Mouse (Mus musculus): ENCODE data around the gene Kcnab2. TPM values are rescaled to one million over a fixed set of nuclear protein-coding genes. Genes with fewer than 3 reads are reported as not detected.

Kcnab2 gene
- polyA plus RNA-seq, 1 experiment from 2014 or later = 21.9 TPM

DNA sequence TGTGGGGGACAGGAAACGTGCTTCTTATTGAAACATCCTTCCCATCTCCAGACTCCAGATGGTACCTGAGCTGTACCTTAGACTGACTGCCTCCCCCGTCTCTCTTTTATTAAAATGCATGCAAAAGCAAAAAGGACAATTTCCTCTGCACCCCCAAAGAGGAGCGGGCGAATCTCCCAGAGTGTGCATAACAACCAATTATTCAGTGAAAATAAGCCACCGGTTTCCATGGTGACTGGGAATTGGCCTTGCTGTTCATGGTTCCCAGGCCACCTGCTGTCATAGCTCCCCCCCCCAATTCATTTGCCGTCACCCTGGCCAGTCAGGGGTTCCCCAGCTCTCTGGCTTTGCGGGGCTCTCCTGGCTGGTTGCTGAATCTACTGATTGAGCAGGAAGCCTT, 112.4 kb downstream of the Kcnab2 start:
- 20% methylated on average over 7 of the region's 7 CpGs for WGBS
- 0 out of 2 replicates have a peak, but pooled peaks have one; percentile 24 for ATAC-seq
- H3K27me3 ChIP-seq = peaks cover 27% of the 10 kb centered on the region; the same call in 1 of the 2 replicates

DNA sequence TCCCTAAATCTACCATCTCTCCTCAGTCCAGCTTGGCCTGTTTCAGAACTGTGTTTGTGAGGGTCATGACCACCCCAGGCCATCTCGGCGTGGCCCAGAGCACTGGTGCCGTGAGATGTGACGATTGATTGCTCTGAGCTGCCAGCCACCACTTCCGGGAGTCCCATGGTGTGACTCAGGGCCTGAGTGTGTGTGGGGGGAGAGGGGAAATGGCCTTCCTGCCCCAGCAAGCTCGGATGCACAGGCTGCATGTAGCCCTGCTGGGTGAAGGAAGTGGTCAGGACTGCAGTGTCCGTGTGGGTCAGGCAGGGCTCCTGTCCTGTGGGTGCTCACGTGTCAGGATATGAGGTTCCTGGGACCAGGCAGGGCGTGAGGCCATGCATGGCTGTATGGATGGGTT, 115.5 kb downstream of the Kcnab2 start:
- no peak overlapping the region for H3K4me3 ChIP-seq (replicated peaks)
- ATAC-seq = no peak
- H3K9ac ChIP-seq (replicated peaks) = no peak overlapping the region
- H3K27me3 ChIP-seq = peaks cover 44% of the 10 kb centered on the region
- WGBS = 81% methylated on average over 9 of the region's 9 CpGs
- H3K4me1 ChIP-seq (replicated peaks) = peaks cover 26% of the 10 kb centered on the region
- no peak overlapping the region for H3K4me2 ChIP-seq (replicated peaks)
- no peak overlapping the region for H3K27ac ChIP-seq
- no peaks in the 10 kb centered on the region for H3K9me3 ChIP-seq
- peaks cover 15% of the 10 kb centered on the region for H3K36me3 ChIP-seq

More for the DNA sequence above, 112.4 kb downstream of the Kcnab2 start:
- peak overlapping the region; percentile 36; the same call in 1 of the 2 replicates for H3K9ac ChIP-seq (replicated peaks)
- H3K27ac ChIP-seq = peak overlapping the region; percentile 67
- peaks cover 15% of the 10 kb centered on the region; the same call in 1 of the 2 replicates for H3K36me3 ChIP-seq
- H3K4me2 ChIP-seq (replicated peaks) = peak overlapping the region; percentile 3; the same call in 1 of the 2 replicates
- H3K4me1 ChIP-seq (replicated peaks) = peaks cover 26% of the 10 kb centered on the region
- H3K4me3 ChIP-seq (replicated peaks) = no peak overlapping the region
- H3K9me3 ChIP-seq = no peaks in the 10 kb centered on the region

DNA sequence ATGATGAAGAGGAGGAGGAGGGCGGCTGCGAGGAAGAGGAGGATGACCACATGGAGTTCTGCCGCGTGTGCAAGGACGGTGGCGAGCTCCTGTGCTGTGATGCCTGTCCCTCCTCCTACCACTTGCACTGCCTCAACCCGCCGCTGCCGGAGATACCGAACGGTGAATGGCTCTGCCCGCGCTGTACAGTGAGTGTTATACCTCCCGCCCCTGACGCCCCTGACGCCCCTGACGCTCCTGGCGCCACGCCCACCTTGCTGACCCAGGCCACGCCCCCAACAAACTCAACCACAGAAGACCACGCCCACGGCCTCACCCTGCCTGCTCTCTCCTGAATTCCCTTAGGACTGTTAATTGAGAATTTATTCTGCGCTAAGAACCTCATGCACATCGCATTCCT, 116.8 kb downstream of the Kcnab2 start:
- 2% methylated on average over 24 of the region's 24 CpGs for WGBS
- Histone ChIP-seq H3K4me2 (replicated peaks) (peak overlapping the region; percentile 39), H3K9me3 (no peaks in the 10 kb centered on the region), H3K9ac (replicated peaks) (no peak overlapping the region; the same call in 1 of the 2 replicates), H3K27ac (no peak overlapping the region), H3K4me1 (replicated peaks) (peaks cover 23% of the 10 kb centered on the region), H3K27me3 (peaks cover 44% of the 10 kb centered on the region), H3K4me3 (replicated peaks) (peak overlapping the region; percentile 8; the same call in 1 of the 2 replicates), H3K36me3 (peaks cover 18% of the 10 kb centered on the region)
- peak; percentile 62; the same call in 1 of the 2 replicates for ATAC-seq

DNA sequence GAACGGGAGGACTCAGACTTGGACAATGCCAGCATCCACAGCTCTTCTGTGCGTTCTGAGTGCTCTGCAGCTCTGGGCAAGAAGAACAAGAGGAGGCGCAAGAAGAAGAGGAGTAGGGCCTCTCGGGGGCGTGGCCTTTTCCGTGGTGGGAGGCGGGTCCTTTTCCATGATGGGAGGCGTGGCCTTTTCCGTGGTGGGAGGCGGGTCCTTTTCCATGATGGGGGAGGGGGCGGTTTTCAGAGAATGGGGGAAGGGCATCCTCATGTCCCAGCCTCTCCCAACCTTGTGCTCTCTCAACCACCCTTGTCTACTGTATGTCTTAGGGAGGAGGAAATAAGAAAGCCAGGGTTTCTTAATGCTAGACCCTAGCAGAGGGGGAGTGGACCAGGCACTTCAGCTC, 118.0 kb downstream of the Kcnab2 start:
- Histone ChIP-seq H3K9ac (replicated peaks) (no peak overlapping the region), H3K27ac (no peak overlapping the region), H3K4me3 (replicated peaks) (no peak overlapping the region), H3K4me1 (replicated peaks) (peaks cover 12% of the 10 kb centered on the region), H3K27me3 (peaks cover 44% of the 10 kb centered on the region), H3K36me3 (peaks cover 28% of the 10 kb centered on the region), H3K9me3 (no peaks in the 10 kb centered on the region), H3K4me2 (replicated peaks) (no peak overlapping the region)
- ATAC-seq = no peak
- 9% methylated on average over 9 of the region's 11 CpGs for WGBS

DNA sequence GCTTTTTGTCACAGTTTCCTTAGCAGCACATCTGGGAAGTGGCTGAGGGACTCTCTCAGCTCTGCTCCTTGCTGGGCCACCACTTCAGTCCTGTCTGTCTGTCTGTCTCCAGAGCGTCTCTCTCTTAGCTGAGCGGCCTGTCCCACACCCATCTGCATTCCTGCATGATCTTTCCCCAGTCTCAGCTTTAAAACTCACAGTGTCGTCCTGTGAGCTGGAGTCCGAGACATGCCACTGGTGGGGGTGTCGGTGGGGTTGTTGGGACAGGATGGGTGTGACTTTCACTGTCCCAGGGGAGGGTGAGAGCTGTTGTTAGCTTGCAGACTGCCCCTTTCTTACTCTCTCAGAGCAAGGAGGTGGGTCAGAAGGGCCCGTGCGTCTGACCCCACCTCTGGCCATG, 122.0 kb downstream of the Kcnab2 start:
- peaks cover 51% of the 10 kb centered on the region for H3K27me3 ChIP-seq

DNA sequence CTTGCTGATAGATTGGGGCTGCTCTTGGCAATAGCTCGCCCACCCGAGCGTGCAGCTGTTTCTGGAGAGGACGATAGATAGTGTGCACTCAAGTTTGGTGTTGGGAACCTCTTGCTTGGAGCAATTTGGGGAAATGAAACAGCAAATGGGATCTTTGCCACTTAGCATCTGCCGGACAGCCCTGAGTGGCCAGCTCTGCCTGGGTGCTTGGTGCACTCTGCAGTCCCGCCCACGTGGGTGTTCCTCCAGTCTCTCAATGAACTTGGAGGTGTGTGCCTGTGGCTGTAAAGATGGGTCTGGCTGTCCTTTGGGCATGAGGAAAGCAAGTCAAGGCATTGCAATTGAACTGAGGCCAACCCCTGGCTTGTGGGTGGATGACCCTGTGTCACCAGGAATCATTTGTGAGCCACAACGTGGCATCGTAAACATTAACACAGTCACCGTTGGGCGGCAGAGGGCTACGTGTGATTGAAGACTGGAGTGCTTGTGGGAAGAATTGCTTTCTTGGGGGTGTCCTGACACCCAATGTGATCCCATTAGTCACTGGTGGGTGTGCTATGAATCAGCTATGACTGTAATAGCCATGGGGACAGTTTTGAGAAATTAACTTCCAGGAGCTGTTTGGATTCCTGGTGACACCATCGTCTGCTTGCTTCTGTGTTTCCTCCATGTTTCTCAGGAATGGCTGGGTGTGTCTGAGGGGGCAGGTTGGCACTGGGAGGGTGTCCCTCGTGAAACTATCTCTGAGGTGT, 123.6 kb downstream of the Kcnab2 start:
- H3K4me1 ChIP-seq (replicated peaks) = peaks cover 29% of the 10 kb centered on the region
- no peak overlapping the region for H3K9ac ChIP-seq (replicated peaks)
- peaks cover 25% of the 10 kb centered on the region for H3K36me3 ChIP-seq
- no peak for ATAC-seq
- peaks cover 37% of the 10 kb centered on the region for H3K27me3 ChIP-seq
- 81% methylated on average over 14 of the region's 14 CpGs for WGBS
- no peak overlapping the region for H3K4me2 ChIP-seq (replicated peaks)
- H3K4me3 ChIP-seq (replicated peaks) = no peak overlapping the region
- H3K27ac ChIP-seq = no peak overlapping the region
- no peaks in the 10 kb centered on the region for H3K9me3 ChIP-seq

More for the DNA sequence above, 122.0 kb downstream of the Kcnab2 start:
- Histone ChIP-seq H3K27ac (no peak overlapping the region), H3K36me3 (peaks cover 25% of the 10 kb centered on the region), H3K4me2 (replicated peaks) (no peak overlapping the region), H3K4me1 (replicated peaks) (peaks cover 17% of the 10 kb centered on the region), H3K4me3 (replicated peaks) (no peak overlapping the region), H3K9ac (replicated peaks) (no peak overlapping the region), H3K9me3 (no peaks in the 10 kb centered on the region)
- 82% methylated on average over 7 of the region's 7 CpGs for WGBS
- no peak for ATAC-seq

DNA sequence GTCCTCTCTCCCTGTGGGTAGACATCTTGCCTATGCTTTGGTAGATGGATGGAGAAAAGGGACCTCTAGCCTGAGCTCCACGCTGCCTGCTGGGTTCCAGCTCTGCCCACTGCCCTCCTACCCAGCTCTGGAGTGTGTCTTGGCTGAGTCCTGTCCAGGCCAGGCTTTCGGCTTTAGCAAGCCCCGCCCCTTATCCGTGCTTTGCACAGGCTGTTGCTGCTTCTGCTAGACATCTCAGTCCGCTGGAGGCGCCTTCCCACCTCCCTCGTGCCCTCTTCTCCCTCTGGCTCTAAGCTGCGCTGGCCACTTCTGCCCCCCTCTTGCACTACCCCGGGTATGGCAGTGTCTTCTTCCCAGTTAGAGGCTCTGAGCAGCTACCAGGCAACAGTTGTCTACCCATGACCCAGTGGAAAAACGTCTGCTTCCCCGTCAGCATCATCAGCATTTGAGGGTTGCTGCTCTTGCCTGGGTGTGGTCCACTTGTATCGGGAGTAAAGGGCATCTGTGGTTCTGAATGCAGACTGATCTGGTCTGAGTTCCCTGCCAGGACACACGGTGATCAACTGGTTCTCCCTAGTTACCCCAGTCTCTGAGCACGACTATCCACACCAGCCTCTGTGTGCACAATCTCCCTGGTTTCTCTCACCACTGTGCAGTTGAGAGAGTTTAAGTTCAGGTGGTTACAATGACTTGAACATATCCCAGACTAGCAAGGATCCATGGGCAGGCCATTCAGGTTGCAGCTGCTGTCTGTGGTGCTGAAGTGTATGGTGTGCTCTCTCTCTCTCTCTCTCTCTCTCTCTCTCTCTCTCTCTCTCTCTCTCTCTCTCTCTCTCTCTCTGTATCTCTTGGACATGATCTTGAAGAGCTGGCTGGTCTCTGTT, 126.0 kb downstream of the Kcnab2 start:
- ATAC-seq = peak; percentile 55
- no peaks in the 10 kb centered on the region for H3K9me3 ChIP-seq
- H3K4me3 ChIP-seq (replicated peaks) = no peak overlapping the region
- H3K36me3 ChIP-seq = peaks cover 18% of the 10 kb centered on the region
- H3K4me1 ChIP-seq (replicated peaks) = peaks cover 37% of the 10 kb centered on the region
- WGBS = 16% methylated on average over 14 of the region's 14 CpGs
- H3K4me2 ChIP-seq (replicated peaks) = peak overlapping the region; percentile 14
- H3K27ac ChIP-seq = peak overlapping the region; percentile 88
- H3K9ac ChIP-seq (replicated peaks) = no peak overlapping the region; the same call in 1 of the 2 replicates
- peaks cover 51% of the 10 kb centered on the region for H3K27me3 ChIP-seq

DNA sequence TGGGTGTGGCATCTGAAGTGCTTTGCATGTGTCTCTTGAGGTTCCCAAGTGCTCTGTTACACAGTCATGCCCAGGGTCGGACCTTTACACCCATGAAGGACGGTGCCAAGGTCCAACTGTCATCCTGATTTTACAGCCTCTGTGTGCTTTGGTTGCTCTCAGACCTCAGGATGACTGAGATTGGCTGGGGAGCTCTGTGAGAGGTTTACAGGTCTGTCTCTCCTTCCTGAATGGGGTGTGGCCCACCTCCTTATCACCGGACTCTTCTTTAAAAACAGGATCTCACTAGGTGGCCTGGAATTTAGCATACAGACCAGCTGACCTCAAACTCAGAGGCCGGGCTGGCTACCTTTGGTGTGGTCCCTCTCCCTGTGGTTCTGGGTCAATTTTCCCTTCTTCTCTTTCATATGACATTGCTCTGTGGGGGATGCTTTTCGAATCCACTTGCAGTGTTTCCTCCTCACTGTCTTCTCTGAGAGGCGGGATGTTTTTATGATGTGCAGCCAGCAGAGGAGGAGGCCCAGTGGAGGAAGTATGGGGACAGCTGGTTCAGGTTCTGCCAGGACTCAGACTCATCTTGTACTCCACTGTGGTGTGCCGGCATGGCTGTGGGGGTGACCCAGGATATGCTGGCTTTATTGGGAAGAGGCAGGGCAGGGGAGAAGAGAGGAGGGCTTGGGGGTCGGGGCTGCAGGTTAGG, 126.8 kb downstream of the Kcnab2 start:
- H3K36me3 ChIP-seq = peaks cover 13% of the 10 kb centered on the region
- 41% methylated on average over 8 of the region's 8 CpGs for WGBS
- H3K27me3 ChIP-seq = peaks cover 51% of the 10 kb centered on the region
- H3K4me3 ChIP-seq (replicated peaks) = no peak overlapping the region
- peak overlapping the region; percentile 39; the same call in 1 of the 2 replicates for H3K9ac ChIP-seq (replicated peaks)
- H3K27ac ChIP-seq = peak overlapping the region; percentile 88
- H3K9me3 ChIP-seq = no peaks in the 10 kb centered on the region
- ATAC-seq = 0 out of 2 replicates have a peak, but pooled peaks have one; percentile 1
- H3K4me1 ChIP-seq (replicated peaks) = peaks cover 37% of the 10 kb centered on the region
- H3K4me2 ChIP-seq (replicated peaks) = peak overlapping the region; percentile 53

DNA sequence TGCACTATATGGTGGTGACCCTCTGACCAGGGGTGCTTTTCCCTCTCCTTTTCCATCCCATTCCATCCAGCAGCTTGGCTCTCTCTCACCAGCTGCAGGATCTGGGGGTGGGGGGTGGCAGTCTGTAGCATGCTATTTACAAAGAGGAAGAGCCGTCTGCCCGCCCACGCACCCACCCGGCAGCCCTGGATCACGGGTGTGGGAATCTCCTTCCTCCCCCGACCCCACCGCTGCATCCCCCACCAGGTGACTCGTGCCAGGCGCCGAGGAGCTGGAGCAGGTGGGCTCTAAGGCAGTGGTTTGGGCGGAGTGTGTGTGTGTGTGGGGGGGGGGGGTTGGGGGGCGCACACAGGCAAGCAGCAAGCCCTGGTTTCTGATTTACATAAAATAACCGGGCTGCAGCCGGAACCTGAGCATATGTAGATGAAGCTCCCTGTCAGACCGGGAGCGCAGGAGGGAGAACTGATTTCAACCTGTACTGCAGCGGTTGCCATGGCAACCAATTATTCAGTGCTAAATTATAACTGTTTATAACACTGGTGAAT, 127.8 kb downstream of the Kcnab2 start:
- H3K36me3 ChIP-seq = peaks cover 5% of the 10 kb centered on the region; the same call in 1 of the 2 replicates
- WGBS = 10% methylated on average over 16 of the region's 17 CpGs
- H3K4me3 ChIP-seq (replicated peaks) = peak overlapping the region; percentile 22
- H3K4me1 ChIP-seq (replicated peaks) = peaks cover 40% of the 10 kb centered on the region
- peak overlapping the region; percentile 53 for H3K4me2 ChIP-seq (replicated peaks)
- peak overlapping the region; percentile 52 for H3K9ac ChIP-seq (replicated peaks)
- peaks cover 51% of the 10 kb centered on the region for H3K27me3 ChIP-seq
- H3K27ac ChIP-seq = peak overlapping the region; percentile 88
- peak; percentile 62 for ATAC-seq
- no peaks in the 10 kb centered on the region for H3K9me3 ChIP-seq

DNA sequence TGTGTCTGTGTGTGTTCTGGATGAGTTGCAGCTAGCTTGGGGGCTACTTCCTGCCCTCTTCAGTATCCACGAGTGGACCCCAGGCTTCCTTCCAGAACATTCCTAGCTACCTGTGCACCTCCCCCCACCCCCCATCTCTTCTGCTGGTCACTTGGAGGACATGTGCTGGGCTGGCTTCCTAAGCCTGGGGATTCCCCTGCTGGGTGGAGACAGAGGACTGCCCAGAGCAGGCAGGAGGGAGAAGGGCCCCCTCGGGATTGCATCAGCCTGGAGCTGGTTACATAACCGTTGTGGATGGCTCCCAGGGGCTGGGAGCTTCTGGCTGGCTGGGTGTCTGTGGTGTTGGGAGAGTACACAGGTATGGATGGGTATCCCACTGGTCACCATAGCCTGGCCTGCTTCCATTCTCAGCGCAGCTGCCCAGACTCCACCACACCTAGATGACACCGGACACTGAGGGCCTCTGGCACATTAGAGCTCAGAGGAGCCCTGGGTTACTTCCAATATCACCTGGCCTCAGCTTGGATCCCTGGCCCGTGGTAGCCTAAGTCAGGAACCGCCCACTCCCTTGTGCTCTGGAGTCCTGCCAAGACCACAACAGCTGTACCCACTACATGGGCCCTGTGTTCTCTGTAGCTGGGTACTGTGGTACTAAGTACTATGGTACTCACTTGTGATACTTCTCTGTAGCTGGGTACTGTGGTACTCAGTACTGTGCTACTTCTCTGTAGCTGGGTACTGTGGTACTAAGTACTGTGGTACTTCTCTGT, 132.4 kb downstream of the Kcnab2 start:
- no peak for ATAC-seq
- 60% methylated on average over 7 of the region's 7 CpGs for WGBS

More for the DNA sequence above, 132.4 kb downstream of the Kcnab2 start:
- Histone ChIP-seq H3K9ac (replicated peaks) (peak overlapping the region; percentile 44; the same call in 1 of the 2 replicates), H3K4me2 (replicated peaks) (no peak overlapping the region), H3K4me3 (replicated peaks) (no peak overlapping the region), H3K27ac (no peak overlapping the region), H3K27me3 (peaks cover 37% of the 10 kb centered on the region), H3K36me3 (no peaks in the 10 kb centered on the region), H3K4me1 (replicated peaks) (peaks cover 46% of the 10 kb centered on the region), H3K9me3 (no peaks in the 10 kb centered on the region)
